Mouse (Mus musculus): ENCODE measurements around the gene 4930404H24Rik.

- TF ChIP-seq ZC3H11A (IDR thresholded peaks at IDR 0.05; ENCODE audit: borderline replicate concordance, low read depth, low read length) (no peak), ZNF384 (IDR thresholded peaks at IDR 0.05; ENCODE audit: low read depth, low read length) (no peak)
Observed at GRCm38 (mm10) chr2:153453961-153454759, 38.4 kb upstream of the 4930404H24Rik start.
